Mouse (Mus musculus): ENCODE results near the gene Adipor2. TPM values are rescaled to one million over a fixed set of nuclear protein-coding genes. Genes with fewer than 3 reads are reported as not detected.

The Adipor2 gene
- total RNA-seq, 2 experiments from 2014 or later: 41.2 to 41.6 TPM

DNA sequence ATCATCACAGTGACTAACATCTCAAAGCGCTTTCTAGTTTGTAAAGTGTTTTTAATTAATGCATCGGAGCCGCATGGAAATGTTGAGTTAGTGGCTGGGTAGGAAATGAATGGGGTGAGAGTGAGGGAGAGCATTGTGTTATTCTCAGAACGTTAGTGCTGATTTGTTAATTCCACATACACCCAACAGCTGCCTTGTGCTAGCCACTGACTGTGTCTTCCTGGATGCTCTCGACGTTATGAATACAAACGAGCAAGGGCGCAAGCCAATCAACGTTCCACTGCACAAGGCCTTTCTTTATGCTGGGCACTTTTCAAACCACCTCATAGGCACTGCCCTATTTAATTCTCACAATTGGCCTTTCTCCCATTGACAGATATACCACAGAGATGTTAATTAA, 98.8 kb downstream of the Adipor2 start:
- DNase-seq (ENCODE audit: low spot score in 2 of 2): peak in 1 of 2 experiments; percentile 59

DNA sequence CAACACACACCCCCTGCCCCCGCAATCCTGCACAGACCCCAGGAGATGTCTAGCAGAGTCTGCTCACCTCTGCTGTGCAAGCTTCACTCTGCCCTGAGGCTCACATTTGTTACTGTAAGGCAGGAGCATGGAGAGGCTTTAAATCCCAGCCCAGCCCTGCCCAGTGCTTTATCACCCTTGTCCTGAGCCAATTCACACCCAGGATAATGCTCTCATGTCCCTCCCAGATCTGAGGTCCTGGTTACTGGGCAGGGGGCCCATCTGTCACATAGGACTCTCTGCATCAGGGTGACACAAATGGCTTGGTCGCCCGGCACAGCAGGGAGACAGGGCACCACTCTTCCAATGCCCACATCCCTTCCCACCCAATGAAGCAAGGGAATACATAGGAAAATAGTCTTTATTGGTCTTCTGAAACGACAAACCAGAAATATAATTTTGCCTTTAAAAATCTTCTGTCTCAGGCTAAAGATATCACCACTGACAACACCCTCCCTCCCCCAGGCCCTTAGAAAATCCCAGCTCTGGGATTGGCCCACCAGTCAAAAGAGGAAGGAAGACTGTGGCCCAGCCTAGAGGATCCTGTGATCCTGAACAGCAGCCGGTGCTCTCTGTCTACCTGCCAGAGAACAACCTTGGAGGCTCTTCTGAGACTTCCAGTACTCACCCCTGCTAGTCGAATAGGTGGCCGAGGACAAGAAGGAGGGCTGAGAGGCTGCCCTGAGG, 102.6 kb downstream of the Adipor2 start:
- no peak for DNase-seq (ENCODE audit: low spot score in 2 of 2)

DNA sequence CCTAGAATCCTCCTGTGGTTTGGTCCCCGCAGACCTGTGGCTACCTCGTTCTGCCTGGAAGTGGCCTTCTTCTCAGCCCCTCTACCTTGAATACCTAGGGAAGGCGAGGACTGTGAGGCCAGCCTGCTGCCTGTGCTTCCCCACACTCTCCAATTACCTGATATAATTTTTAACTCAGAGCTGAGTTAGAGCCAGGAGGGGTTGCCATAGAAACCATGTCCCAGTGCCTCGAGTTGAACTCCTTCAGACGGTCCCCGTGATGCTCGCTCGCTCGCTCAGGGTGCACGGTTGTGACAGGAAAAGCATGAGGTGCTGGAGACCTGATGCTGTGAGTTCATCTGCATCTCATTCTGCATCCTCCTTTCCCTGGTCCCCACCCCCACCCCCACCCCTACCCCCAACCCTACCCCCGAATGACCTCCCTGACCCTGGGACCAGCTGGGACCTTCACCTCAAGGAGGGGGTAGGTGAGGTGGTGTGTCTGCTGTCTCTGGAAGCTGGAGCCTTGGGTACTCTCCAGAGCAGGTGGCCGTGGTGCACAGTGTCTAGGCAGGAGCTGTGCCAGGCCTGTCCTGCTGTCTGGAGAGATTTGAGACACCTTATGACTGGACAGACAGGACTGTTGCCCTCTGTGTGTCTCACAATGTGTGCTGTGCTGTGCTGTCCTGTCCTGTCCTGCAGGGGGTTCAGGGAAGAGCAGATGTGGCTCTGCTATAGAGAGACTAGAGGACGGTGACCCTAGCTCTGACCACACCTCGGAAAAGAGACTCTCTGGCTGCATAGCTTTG, 103.7 kb downstream of the Adipor2 start:
- DNase-seq (ENCODE audit: low spot score in 2 of 2): no peak

DNA sequence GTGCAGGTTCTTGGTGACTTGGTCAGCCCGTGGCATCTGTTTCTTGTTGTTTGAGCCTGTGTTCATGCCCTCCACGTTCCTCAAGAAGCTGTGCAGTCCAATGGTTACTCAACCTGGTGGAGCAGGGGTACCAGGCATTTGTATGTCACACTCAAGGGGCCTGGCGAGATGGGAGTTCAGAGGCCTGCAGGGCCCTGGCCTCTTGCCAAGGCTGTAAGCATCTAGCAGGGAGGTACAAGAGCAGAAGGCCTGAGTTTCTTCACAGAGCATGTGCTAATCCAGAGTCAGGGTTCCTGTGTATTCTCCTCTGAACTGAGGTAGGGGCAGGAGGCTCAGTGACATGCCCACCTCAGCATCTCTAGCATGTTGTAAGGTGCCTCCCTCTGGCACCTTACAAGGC, 104.4 kb downstream of the Adipor2 start:
- no peak for DNase-seq (ENCODE audit: low spot score in 2 of 2)

DNA sequence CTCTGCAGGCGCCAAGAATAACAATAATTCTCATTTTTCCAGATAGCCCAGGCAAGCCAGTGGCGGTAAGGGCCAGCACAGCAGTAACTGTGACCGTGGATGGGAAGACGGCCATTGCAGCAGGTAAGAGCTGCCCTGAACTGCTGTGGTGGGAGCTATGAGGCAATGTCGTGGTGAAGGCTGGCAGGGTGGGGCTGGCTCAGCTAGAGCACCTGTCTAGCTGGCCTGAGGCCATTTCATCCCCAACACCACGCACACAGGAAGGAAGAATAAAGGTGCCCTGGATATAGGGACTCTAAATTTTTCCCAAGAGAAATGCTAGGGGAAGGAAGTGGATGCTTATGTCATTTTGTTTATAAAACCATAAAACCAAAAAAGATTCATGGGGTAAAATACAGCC, 105.1 kb downstream of the Adipor2 start:
- DNase-seq (ENCODE audit: low spot score in 2 of 2): no peak

DNA sequence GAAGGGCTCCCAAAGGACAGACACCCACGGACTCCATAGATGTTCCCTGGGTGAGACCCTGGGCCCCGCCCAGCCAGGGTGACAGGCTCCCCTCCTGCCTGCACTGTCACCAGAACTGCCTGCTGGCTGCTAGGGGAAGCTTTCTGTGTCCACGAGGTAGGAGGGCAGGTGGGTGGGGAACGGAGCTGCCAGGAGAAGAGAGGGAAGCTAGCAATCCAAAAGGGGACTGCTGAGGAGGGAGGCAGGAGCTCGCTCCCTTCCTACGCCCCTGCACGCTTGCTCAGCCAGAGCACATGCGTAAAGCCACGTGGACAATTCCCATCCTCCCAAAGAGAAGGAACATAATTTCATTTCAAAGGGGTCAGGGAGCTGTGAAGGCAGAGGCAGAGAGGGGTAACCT, 107.3 kb downstream of the Adipor2 start:
- DNase-seq (ENCODE audit: low spot score in 2 of 2): no peak

DNA sequence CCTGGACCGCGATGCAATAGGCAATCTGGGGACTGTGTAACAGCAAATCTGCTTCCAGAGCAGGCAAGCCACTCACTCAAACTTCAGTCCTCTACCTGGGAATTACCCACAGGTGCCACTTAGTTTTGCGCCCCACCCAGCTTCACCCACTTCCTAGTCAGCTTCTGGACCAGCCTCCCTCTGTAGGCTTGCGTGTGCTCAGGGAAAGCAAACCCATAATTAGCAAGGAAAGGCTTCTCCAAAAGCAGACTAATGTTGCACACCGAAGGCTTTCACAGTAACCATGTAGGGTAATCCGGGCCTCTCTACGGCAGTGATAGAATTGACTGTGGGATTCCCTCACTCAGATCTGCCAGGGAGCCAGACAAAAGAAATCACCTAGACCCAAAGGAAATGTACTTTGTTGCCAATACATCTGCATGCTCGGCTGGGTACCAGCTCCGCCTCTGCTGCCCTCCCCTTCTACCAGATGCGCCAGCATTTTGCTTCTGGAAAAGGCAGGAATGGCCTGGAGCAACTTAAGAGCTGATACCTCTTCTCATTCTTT, 109.6 kb downstream of the Adipor2 start:
- DNase-seq (ENCODE audit: low spot score in 2 of 2): no peak

DNA sequence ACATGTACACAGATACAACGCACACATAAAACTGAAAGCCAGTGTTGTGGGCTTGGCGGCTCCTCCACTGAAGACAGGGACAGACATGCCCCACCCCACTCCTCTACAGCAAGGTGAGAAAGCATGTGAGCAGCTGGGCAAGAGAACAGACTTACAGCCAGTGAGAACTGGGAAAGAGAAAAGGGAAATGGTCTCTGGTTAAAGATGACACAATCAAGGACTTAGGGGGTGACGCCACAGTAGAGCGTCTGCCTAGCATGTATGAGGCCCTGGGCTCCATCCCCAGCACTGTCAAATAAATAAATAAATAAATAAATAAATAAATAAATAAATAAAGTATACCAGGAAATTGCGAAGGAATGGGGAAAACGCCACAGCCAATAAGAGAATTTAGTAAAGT, 114.2 kb downstream of the Adipor2 start:
- DNase-seq (ENCODE audit: low spot score in 2 of 2): no peak

Other genes starting within 250 kb of the Adipor2 start
- 10 to 100 TPM; 16.0 to 17.3 TPM for gene Dcp1b, start 242.5 kb downstream of the Adipor2 start, total RNA-seq (2021)
- 10 to 100 TPM; 79.1 to 85.4 TPM for gene Cacna1c, start 221.3 kb downstream of the Adipor2 start, total RNA-seq (2021)
- 1 to 10 TPM in 1 of 2 experiments, under 1 TPM in 1; 0.90 to 1.5 TPM for gene Cacna2d4, start 181.2 kb downstream of the Adipor2 start, total RNA-seq (2021)
- gene Lrtm2, start 86.9 kb downstream of the Adipor2 start, total RNA-seq (2021): 10 to 100 TPM; 23.9 to 29.7 TPM
- 10 to 100 TPM; 24.2 to 25.8 TPM for gene Fbxl14, start 62.0 kb upstream of the Adipor2 start, total RNA-seq (2021)
- 1 to 10 TPM; 1.8 to 2.2 TPM for gene Wnt5b, start 126.6 kb upstream of the Adipor2 start, total RNA-seq (2021)

Measured in layer of hippocampus, postnatal 14 days (tissue).